Mouse (Mus musculus): ENCODE data around the gene Agxt2. TPM values are rescaled to one million over a fixed set of nuclear protein-coding genes. Genes with fewer than 3 reads are reported as not detected.

Agxt2 gene
- total RNA-seq, 2 experiments from 2014 or later: not detected

DNA sequence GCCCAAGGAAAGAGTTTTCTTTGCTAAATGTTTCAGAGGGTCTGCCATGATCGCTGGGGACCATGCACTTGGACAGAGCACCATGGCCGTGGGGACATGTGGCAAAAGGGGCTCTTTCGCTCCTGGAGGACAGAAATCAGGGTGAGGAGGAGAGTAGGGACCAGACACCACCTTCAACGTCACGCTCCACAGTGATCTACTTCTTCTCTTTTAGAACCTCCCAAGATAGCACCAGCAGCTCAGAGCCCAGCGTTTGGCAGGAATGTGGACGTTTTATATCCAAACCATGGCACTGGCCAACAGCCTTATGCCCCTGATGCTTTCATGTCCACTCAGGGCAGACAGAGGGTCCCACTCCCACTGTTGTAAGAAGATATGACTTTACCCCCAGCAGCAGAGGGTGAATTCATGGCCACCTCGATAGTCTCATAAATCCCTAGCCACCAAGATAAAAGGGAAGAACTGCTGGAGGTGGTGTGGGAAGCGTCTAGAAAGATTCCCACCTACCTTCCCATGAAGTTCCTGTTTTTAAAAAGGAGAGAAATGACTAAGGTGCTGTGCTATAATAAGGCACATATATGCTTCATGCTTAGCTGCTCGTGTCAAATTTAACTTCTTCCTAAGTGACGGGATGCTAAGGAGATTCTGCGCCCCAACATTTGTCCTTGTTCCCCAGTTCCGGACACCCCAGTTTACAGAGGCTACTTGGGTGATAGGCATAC lies 68.4 kb downstream of the Agxt2 start:
- no peak for DNase-seq

DNA sequence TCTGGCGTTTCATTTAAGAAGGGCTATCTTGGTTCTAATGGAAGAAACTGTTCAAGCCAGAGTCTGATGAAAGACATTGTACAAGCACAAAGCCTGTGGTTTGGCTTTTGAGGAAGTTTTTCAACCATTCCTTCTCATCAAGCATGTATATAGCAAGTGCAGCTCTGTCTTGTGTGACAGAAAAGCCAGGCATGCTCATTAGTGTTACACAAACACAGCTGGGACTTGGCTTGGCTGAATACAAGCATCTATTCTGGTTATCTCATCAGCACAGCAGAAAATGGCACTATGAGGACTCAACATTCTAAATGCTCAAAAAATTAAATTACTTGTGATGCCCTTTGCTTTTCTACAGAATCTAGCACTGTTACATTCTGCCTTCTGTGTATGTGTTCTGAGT lies 78.6 kb downstream of the Agxt2 start:
- no peak for DNase-seq

DNA sequence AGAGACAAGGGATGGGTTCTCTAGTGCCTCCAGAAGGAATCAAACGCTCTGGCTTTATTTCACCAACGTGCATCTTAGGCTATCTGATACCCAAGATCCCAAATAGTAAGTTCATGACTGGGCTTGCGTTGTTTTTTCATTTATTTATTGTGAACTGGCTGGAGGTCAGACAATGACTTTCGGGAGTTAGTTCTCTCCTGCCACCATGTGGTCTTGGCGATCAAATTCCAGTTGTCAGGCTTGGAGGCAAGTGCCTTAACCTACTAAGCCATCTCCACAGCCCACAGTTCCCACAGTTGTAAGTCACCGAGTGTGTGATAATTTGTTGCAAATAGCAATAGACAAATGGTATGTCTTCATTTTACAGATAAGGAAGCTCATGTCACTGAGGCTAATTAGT lies 81.6 kb downstream of the Agxt2 start:
- DNase-seq: no peak

DNA sequence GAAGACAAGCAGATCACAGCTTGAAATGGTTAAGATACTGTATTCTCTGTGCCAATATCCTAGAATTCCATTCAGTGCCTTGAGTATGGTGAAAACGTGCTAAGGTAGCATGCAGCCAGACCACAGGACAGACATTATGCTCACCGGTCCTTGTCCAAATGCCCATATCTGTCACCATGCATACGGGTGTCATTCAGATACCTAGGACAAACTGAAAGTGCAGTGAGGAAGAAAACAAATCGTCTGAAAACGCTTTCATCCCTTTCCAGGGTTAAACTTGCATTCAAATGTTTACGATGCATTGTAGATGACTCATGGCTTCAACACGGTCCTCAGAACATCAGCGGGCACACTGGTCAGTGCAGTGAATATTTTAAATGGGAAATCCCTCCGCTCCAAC lies 83.2 kb downstream of the Agxt2 start:
- no peak for DNase-seq

DNA sequence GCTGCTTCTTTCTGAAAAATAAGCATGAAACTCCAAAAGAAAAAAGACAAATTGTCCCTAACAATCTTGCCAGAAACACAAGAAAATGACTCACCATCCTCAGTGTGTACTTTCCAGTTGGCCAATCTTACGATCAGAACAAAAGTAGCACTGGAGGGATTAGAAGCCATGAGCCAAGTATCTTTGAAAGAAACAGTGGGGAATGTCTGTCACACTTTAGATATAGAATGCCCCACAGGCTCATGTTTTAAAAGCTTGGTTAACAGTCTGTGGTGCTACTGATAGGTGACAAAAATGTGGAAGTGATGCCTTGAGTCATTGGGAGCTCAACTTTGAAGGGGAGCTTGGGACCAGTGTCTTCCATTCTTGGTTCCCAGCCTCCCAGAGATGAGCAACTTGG lies 83.9 kb downstream of the Agxt2 start:
- no peak for DNase-seq

DNA sequence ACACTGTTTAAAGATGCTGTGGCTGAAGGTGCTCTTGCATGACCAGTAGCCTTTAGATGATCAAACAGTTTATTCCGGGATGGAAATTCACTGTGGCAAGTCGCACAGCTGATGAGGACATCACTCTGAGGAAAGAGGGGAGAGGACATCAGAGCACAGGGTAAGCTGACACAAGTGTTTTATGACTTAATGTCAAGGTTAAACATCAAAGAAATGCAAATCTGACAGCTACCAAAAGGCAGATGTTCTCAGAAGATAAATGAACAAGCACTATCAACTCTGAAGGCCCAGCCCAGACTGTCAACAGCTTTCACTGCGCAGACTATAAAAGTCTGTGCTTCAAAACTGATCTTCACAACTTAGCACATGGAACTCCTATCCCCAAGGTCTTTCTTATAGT lies 88.8 kb downstream of the Agxt2 start:
- no peak for DNase-seq

Other genes starting within 250 kb of the Agxt2 start
- gene Prlr, start 181.3 kb upstream of the Agxt2 start, total RNA-seq (2021): 1 to 10 TPM; 4.3 to 5.7 TPM
- not detected for gene Gm21973, start 33.2 kb upstream of the Agxt2 start, total RNA-seq (2021)
- 10 to 100 TPM; 26.3 to 28.6 TPM for gene Dnajc21, start 112.0 kb downstream of the Agxt2 start, total RNA-seq (2021)
- gene Brix1, start 127.4 kb downstream of the Agxt2 start, total RNA-seq (2021): 10 to 100 TPM; 23.0 to 26.3 TPM
- gene Rad1, start 127.5 kb downstream of the Agxt2 start, total RNA-seq (2021): 1 to 10 TPM; 6.1 to 7.8 TPM
- gene Ttc23l, start 200.1 kb downstream of the Agxt2 start, total RNA-seq (2021): not detected

Measured in gastrocnemius, postnatal 10 days (tissue).